Mouse (Mus musculus) CH12.LX (cell line): ENCODE measurements around the gene Ak8. TPM values are rescaled to one million over a fixed set of nuclear protein-coding genes. Genes with fewer than 3 reads are reported as not detected.

Experiments used
- DNase-seq: peaks from one replicate; pipeline ENCODE4 v3.0.0-alpha.2; 2013; ENCODE audit errors: extremely low read depth
- H3K27ac ChIP-seq: 2 replicates; pipeline ENCODE4 v1.5.1; 2012; ENCODE audit warnings: low read depth, mild to moderate bottlenecking, control low read depth, moderate library complexity; ENCODE audit not compliant: insufficient read depth
- H3K27me3 ChIP-seq: replicated peaks from 2 replicates; pipeline ENCODE3; 2012; ENCODE audit warnings: inconsistent platforms
- H3K36me3 ChIP-seq, 2 experiments: replicated peaks in 1 of 2; 2 replicates each; pipeline versions ENCODE3 to v1.6.1; 2012; ENCODE audit warnings: inconsistent platforms in 1 of 2, low read length in 1 of 2, mild to moderate bottlenecking in 1 of 2, mixed read lengths in 1 of 2, moderate library complexity in 1 of 2; ENCODE audit not compliant: control insufficient read depth in 1 of 2, insufficient read depth in 1 of 2
- H3K4me1 ChIP-seq, 2 experiments: 2 replicates each; pipeline ENCODE4 v1.6.1; 2012; ENCODE audit warnings: inconsistent platforms in 1 of 2, moderate library complexity in 1 of 2; ENCODE audit not compliant: insufficient read depth in 2 of 2, control insufficient read depth in 1 of 2
- H3K4me2 ChIP-seq: 2 replicates; pipeline ENCODE4 v1.6.1; 2012; ENCODE audit warnings: low read depth, mild to moderate bottlenecking, control low read depth; ENCODE audit not compliant: poor library complexity, insufficient read depth, severe bottlenecking
- H3K4me3 ChIP-seq, 3 experiments: fragments of 150-350 bp in 1 of 3; sonication (generic) in 1 of 3; replicated peaks in 1 of 3; 2 replicates each; pipeline versions ENCODE3 to v1.5.1; 2011 to 2012; ENCODE audit warnings: low read depth in 2 of 3, low read length in 2 of 3, mild to moderate bottlenecking in 2 of 3, moderate library complexity in 2 of 3, control low read depth in 1 of 3, improper control_type of control experiment in 1 of 3, inconsistent platforms in 1 of 3, mixed read lengths in 1 of 3; ENCODE audit not compliant: poor library complexity in 1 of 3
- H3K79me2 ChIP-seq: replicated peaks from 2 replicates; pipeline ENCODE4 v1.6.1; 2012; ENCODE audit warnings: mild to moderate bottlenecking, moderate library complexity; ENCODE audit not compliant: control insufficient read depth, poor library complexity, insufficient read depth, severe bottlenecking; ENCODE audit errors: extremely low read depth
- H3K9ac ChIP-seq: 2 replicates; pipeline ENCODE4 v1.6.1; 2012; ENCODE audit warnings: low read depth, mild to moderate bottlenecking, control low read depth, moderate library complexity; ENCODE audit not compliant: insufficient read depth
- H3K9me3 ChIP-seq: replicated peaks from 2 replicates; pipeline ENCODE3; 2012; ENCODE audit warnings: low read length, inconsistent platforms, mixed read lengths
- BHLHE40 ChIP-seq: IDR thresholded peaks from 2 replicates; pipeline ENCODE4 v1.6.1; 2011; ENCODE audit warnings: mild to moderate bottlenecking, low read depth, low read length, improper control_type of control experiment
- CTCF ChIP-seq, 2 experiments: IDR thresholded peaks in 1 of 2; conservative IDR thresholded peaks in 1 of 2; 2 replicates each; pipeline ENCODE4 v1.5.1; 2011 to 2012; ENCODE audit warnings: low read depth in 2 of 2, low read length in 2 of 2, improper control_type of control experiment in 1 of 2, inconsistent platforms in 1 of 2, mild to moderate bottlenecking in 1 of 2, moderate library complexity in 1 of 2
- E2F4 ChIP-seq: IDR thresholded peaks from 2 replicates; pipeline ENCODE4 v1.6.1; 2011; ENCODE audit warnings: low read depth, low read length, improper control_type of control experiment; ENCODE audit not compliant: insufficient replicate concordance
- ELF1 ChIP-seq: IDR thresholded peaks from 2 replicates; pipeline ENCODE4 v1.6.1; 2014; ENCODE audit warnings: low read depth, mild to moderate bottlenecking, inconsistent platforms, low read length, improper control_type of control experiment
- EP300 ChIP-seq: IDR thresholded peaks from 2 replicates; pipeline ENCODE4 v1.6.1; 2011; ENCODE audit warnings: low read length, improper control_type of control experiment
- HCFC1 ChIP-seq: IDR thresholded peaks from 2 replicates; pipeline ENCODE4 v1.6.1; 2012; ENCODE audit warnings: low read depth, mild to moderate bottlenecking, inconsistent platforms, low read length, improper control_type of control experiment
- JUN ChIP-seq: IDR thresholded peaks from 2 replicates; pipeline ENCODE4 v1.6.1; 2011; ENCODE audit warnings: low read depth, mild to moderate bottlenecking, low read length, improper control_type of control experiment, moderate library complexity; ENCODE audit not compliant: insufficient read depth
- JUND ChIP-seq: conservative IDR thresholded peaks from 2 replicates; pipeline ENCODE4 v1.6.1; 2011; ENCODE audit warnings: low read depth, low read length, improper control_type of control experiment
- MAX ChIP-seq: IDR thresholded peaks from 2 replicates; pipeline ENCODE4 v1.6.1; 2011; ENCODE audit warnings: low read length, improper control_type of control experiment
- MAZ ChIP-seq: IDR thresholded peaks from 2 replicates; pipeline ENCODE4 v1.6.1; 2012; ENCODE audit warnings: low read depth, mild to moderate bottlenecking, inconsistent platforms, low read length, improper control_type of control experiment, moderate library complexity
- MXI1 ChIP-seq: IDR thresholded peaks from 2 replicates; pipeline ENCODE4 v1.6.1; 2011; ENCODE audit warnings: mild to moderate bottlenecking, low read depth, low read length, improper control_type of control experiment
- MYC ChIP-seq: IDR thresholded peaks from 2 replicates; pipeline ENCODE4 v1.6.1; 2011; ENCODE audit warnings: low read depth, mild to moderate bottlenecking, improper control_type of control experiment, low read length
- NRF1 ChIP-seq: IDR thresholded peaks from 2 replicates; pipeline ENCODE4 v1.6.1; 2014; ENCODE audit warnings: low read depth, mild to moderate bottlenecking, inconsistent platforms, low read length, improper control_type of control experiment, moderate library complexity
- POLR2A ChIP-seq: IDR thresholded peaks from 2 replicates; pipeline ENCODE4 v1.6.1; 2011; ENCODE audit warnings: low read depth, mild to moderate bottlenecking, improper control_type of control experiment, low read length
- POLR2AphosphoS2 ChIP-seq: IDR thresholded peaks from 2 replicates; pipeline ENCODE4 v1.6.1; 2011; ENCODE audit warnings: low read depth, low read length, improper control_type of control experiment
- RCOR1 ChIP-seq: conservative IDR thresholded peaks from 2 replicates; pipeline ENCODE4 v1.6.1; 2012; ENCODE audit warnings: low read depth, mild to moderate bottlenecking, inconsistent platforms, low read length, improper control_type of control experiment
- SIN3A ChIP-seq: IDR thresholded peaks from 2 replicates; pipeline ENCODE4 v1.6.1; 2012; ENCODE audit warnings: low read length, improper control_type of control experiment, inconsistent platforms
- SMC3 ChIP-seq: IDR thresholded peaks from 2 replicates; pipeline ENCODE4 v1.6.1; 2011; ENCODE audit warnings: low read depth, low read length, improper control_type of control experiment
- TBP ChIP-seq: conservative IDR thresholded peaks from 2 replicates; pipeline ENCODE4 v1.6.1; 2011; ENCODE audit warnings: low read depth, low read length, improper control_type of control experiment
- TCF12 ChIP-seq: IDR thresholded peaks from 2 replicates; pipeline ENCODE4 v1.6.1; 2014; ENCODE audit warnings: low read depth, mild to moderate bottlenecking, inconsistent platforms, low read length, improper control_type of control experiment
- USF1 ChIP-seq: IDR thresholded peaks from 2 replicates; pipeline ENCODE4 v1.6.1; 2014; ENCODE audit warnings: low read depth, mild to moderate bottlenecking, inconsistent platforms, low read length, improper control_type of control experiment
- USF2 ChIP-seq: conservative IDR thresholded peaks from 2 replicates; pipeline ENCODE4 v1.6.1; 2011; ENCODE audit warnings: low read depth, low read length, improper control_type of control experiment
- ZC3H11A ChIP-seq: IDR thresholded peaks from 2 replicates; pipeline ENCODE4 v1.6.1; 2012; ENCODE audit warnings: low read depth, mild to moderate bottlenecking, inconsistent platforms, low read length, improper control_type of control experiment
- ZNF384 ChIP-seq: IDR thresholded peaks from 2 replicates; pipeline ENCODE4 v1.6.1; 2012; ENCODE audit warnings: low read depth, low read length, improper control_type of control experiment, inconsistent platforms
- dilution Hi-C: fragments of 300-500 bp; cut with MboI; formaldehyde crosslinking; loops from 2 replicates; pipeline ENCODE4 v1.14.3; 2020; ENCODE audit warnings: low sequenced_read_pairs; ENCODE audit not compliant: extremely low pct_unique_long_range_greater_than_20kb, extremely low pct_ligation_motif_present
- in situ Hi-C: fragments of 300-500 bp; cut with MboI; formaldehyde crosslinking; loops from 3 replicates; pipeline ENCODE4 v1.14.3; 2019; ENCODE audit warnings: low sequenced_read_pairs, low pct_ligation_motif_present, low pct_unique_long_range_greater_than_20kb, mixed read lengths
- polyA plus RNA-seq: library from polyadenylated mRNA; unstranded; fragments of >175 nt; gene quantifications from 2 replicates; pipeline ENCODE4 v1.2.1, GENCODE M21; 2012; ENCODE audit warnings: low read depth; ENCODE audit not compliant: insufficient read length
- total RNA-seq, 2 experiments: library from RNA; depleted of rRNA; stranded (reverse); fragments of 300-350 nt in 1 of 2; fragments of >200 nt in 1 of 2; gene quantifications; 2 replicates each; pipeline ENCODE4 v1.2.3; 2012 to 2014

The Ak8 gene
- total and polyA plus RNA-seq, 3 experiments = 0.55 to 4.9 (median 1.1) TPM

DNA sequence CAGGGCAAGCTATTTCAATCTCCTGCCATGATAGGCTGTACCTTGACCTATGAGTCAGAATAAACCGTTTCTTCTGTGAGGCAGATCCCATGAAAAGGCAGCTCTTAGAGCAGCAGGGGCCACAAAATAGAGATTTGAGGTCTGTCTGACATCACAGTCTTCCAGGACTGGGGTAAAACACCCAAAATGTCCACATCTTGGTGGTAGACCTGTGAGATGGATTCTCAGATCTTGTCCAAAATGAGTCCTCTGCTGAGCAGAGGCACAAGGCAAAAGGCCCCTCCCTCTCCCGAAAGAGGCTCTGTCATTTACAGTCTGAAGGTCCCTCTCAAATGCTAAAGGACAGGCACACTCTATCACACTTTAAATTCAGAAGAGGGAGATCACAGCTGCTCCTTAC lies 47.7 kb downstream of the Ak8 start:
- Histone ChIP-seq H3K79me2 (no peaks in the 10 kb centered on the region), H3K9ac (no peak overlapping the region), H3K9me3 (no peaks in the 10 kb centered on the region)
- no peak for TF ChIP-seq ZNF384
- no peak for TF ChIP-seq NRF1
- no peak for TF ChIP-seq E2F4
- TF ChIP-seq USF1 = no peak
- no peak for TF ChIP-seq CTCF (conservative IDR thresholded peaks at IDR 0.05 in 1 of 2, IDR thresholded peaks at IDR 0.05 in 1 of 2; ENCODE audit: low read depth in 2 of 2, low read length in 2 of 2)
- TF ChIP-seq HCFC1 = no peak
- no peak for TF ChIP-seq SIN3A
- TF ChIP-seq, all 38 proteins: peak for 0
- Histone ChIP-seq H3K36me3 (no peaks in the 10 kb centered on the region), H3K27me3 (no peaks in the 10 kb centered on the region), H3K4me1 (peaks cover 9 to 45% of the 10 kb centered on the region in 2 experiments; a peak in 3 of 4 replicates), H3K4me2 (no peak overlapping the region), H3K27ac (no peak overlapping the region), H3K4me3 (no peak overlapping the region)
- dilution Hi-C loops (no loop called here), in situ Hi-C loops (no loop called here)
- no peak for DNase-seq

DNA sequence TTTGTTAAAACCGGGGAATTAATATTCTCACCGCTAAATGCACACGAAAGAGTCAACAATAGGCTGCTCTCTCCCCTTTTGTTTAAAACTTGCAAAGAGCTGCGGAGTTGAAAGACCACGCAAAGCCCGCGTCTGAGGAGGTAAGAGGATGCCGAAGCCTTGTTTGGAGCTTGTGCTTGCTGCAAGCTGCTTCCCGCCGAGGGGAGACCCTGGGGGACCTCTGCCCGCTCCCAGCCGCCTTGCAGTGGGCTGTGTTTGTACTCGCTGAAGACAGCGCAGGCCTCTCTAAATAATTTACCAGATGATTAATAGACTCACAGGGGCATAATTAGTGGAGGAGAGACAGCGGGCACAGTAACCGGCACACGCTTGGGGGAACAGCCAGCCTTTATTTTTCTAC lies 51.2 kb downstream of the Ak8 start:
- in situ Hi-C loops = loop anchor here (5.0 kb wide), 2 partner anchors 226 to 301 kb away; no protein-coding TSS in a partner anchor
- no peak for DNase-seq
- H3K4me3 ChIP-seq = no peak overlapping the region

DNA sequence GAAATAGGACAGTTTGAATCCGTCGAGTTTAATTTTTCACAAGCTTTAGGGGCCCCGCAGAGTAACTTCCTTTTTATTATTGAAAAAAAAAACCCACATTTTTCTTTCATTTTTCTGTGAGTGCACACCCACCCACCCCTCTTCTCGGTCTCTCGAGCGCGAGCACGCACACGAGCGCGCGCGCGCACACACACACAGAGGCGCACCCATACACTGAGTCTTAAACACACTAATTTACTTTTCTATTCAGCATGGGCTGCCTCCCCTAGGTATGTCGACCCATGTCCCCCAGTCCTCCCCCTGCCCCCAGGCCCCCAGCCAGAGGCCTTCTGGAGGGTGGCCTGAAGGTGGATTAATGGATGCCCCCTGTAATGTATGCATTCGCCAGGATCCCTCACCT lies 51.7 kb downstream of the Ak8 start:
- in situ Hi-C loops = loop anchor here (5.0 kb wide), 2 partner anchors 226 to 301 kb away; no protein-coding TSS in a partner anchor
- H3K27me3 ChIP-seq = no peaks in the 10 kb centered on the region
- H3K4me1 ChIP-seq = peaks cover 7 to 34% of the 10 kb centered on the region in 2 experiments; a peak in 3 of 4 replicates
- no peak overlapping the region for H3K4me3 ChIP-seq
- no peaks in the 10 kb centered on the region for H3K9me3 ChIP-seq
- no peak overlapping the region for H3K27ac ChIP-seq
- no peaks in the 10 kb centered on the region for H3K79me2 ChIP-seq
- dilution Hi-C loops = no loop called here
- no peak for TF ChIP-seq RCOR1
- TF ChIP-seq BHLHE40 = no peak
- TF ChIP-seq MYC = no peak
- TF ChIP-seq MAX = no peak
- no peak for TF ChIP-seq JUN
- no peak for TF ChIP-seq JUND
- TF ChIP-seq POLR2AphosphoS2 = no peak
- TF ChIP-seq ZNF384 = no peak
- TF ChIP-seq HCFC1 = no peak
- TF ChIP-seq USF2 = no peak
- no peak for TF ChIP-seq ZC3H11A
- TF ChIP-seq MAZ = no peak
- no peak for DNase-seq
- H3K36me3 ChIP-seq = no peaks in the 10 kb centered on the region
- no peak overlapping the region for H3K4me2 ChIP-seq
- no peak overlapping the region for H3K9ac ChIP-seq

More for the DNA sequence above, 51.2 kb downstream of the Ak8 start:
- H3K9ac ChIP-seq = no peak overlapping the region
- no peak overlapping the region for H3K27ac ChIP-seq
- no peaks in the 10 kb centered on the region for H3K9me3 ChIP-seq
- H3K36me3 ChIP-seq = no peaks in the 10 kb centered on the region
- H3K27me3 ChIP-seq = no peaks in the 10 kb centered on the region
- TF ChIP-seq SMC3 = no peak
- no peak for TF ChIP-seq NRF1
- TF ChIP-seq TCF12 = no peak
- TF ChIP-seq USF1 = no peak
- no peak for TF ChIP-seq JUND
- TF ChIP-seq EP300 = no peak
- no peak for TF ChIP-seq POLR2A
- no peak for TF ChIP-seq JUN
- TF ChIP-seq ZC3H11A = no peak
- no peak for TF ChIP-seq MXI1
- TF ChIP-seq TBP = no peak
- TF ChIP-seq ELF1 = no peak
- TF ChIP-seq CTCF (conservative IDR thresholded peaks at IDR 0.05 in 1 of 2, IDR thresholded peaks at IDR 0.05 in 1 of 2; ENCODE audit: low read depth in 2 of 2, low read length in 2 of 2) = no peak
- TF ChIP-seq, all 38 proteins: peak for 0
- Histone ChIP-seq H3K79me2 (no peaks in the 10 kb centered on the region), H3K4me2 (no peak overlapping the region), H3K4me1 (peaks cover 7 to 34% of the 10 kb centered on the region in 2 experiments; a peak in 3 of 4 replicates)
- dilution Hi-C loops = no loop called here
